Mouse (Mus musculus) CH12.LX (cell line): ENCODE data around the gene Smim14.

Experiments used
- CTCF ChIP-seq, 2 experiments: IDR thresholded peaks in 1 of 2; conservative IDR thresholded peaks in 1 of 2; 2 replicates each; pipeline ENCODE4 v1.5.1; 2011 to 2012; ENCODE audit warnings: low read depth in 2 of 2, low read length in 2 of 2, improper control_type of control experiment in 1 of 2, inconsistent platforms in 1 of 2, mild to moderate bottlenecking in 1 of 2, moderate library complexity in 1 of 2
- EP300 ChIP-seq: IDR thresholded peaks from 2 replicates; pipeline ENCODE4 v1.6.1; 2011; ENCODE audit warnings: low read length, improper control_type of control experiment
- GABPA ChIP-seq: IDR thresholded peaks from 2 replicates; pipeline ENCODE4 v1.6.1; 2012; ENCODE audit warnings: low read depth, low read length, improper control_type of control experiment, inconsistent platforms; ENCODE audit not compliant: insufficient replicate concordance
- JUN ChIP-seq: IDR thresholded peaks from 2 replicates; pipeline ENCODE4 v1.6.1; 2011; ENCODE audit warnings: low read depth, mild to moderate bottlenecking, low read length, improper control_type of control experiment, moderate library complexity; ENCODE audit not compliant: insufficient read depth
- JUND ChIP-seq: conservative IDR thresholded peaks from 2 replicates; pipeline ENCODE4 v1.6.1; 2011; ENCODE audit warnings: low read depth, low read length, improper control_type of control experiment
- MEF2A ChIP-seq: IDR thresholded peaks from 2 replicates; pipeline ENCODE4 v1.6.1; 2014; ENCODE audit warnings: low read depth, mild to moderate bottlenecking, inconsistent platforms, low read length, improper control_type of control experiment, borderline replicate concordance
- MXI1 ChIP-seq: IDR thresholded peaks from 2 replicates; pipeline ENCODE4 v1.6.1; 2011; ENCODE audit warnings: mild to moderate bottlenecking, low read depth, low read length, improper control_type of control experiment
- NELFE ChIP-seq: IDR thresholded peaks from 2 replicates; pipeline ENCODE4 v1.6.1; 2011; ENCODE audit warnings: low read depth, low read length, improper control_type of control experiment
- POLR2A ChIP-seq: IDR thresholded peaks from 2 replicates; pipeline ENCODE4 v1.6.1; 2011; ENCODE audit warnings: low read depth, mild to moderate bottlenecking, improper control_type of control experiment, low read length
- SIN3A ChIP-seq: IDR thresholded peaks from 2 replicates; pipeline ENCODE4 v1.6.1; 2012; ENCODE audit warnings: low read length, improper control_type of control experiment, inconsistent platforms
- SMC3 ChIP-seq: IDR thresholded peaks from 2 replicates; pipeline ENCODE4 v1.6.1; 2011; ENCODE audit warnings: low read depth, low read length, improper control_type of control experiment
- TCF12 ChIP-seq: IDR thresholded peaks from 2 replicates; pipeline ENCODE4 v1.6.1; 2014; ENCODE audit warnings: low read depth, mild to moderate bottlenecking, inconsistent platforms, low read length, improper control_type of control experiment
- ZMIZ1 ChIP-seq: IDR thresholded peaks from 2 replicates; pipeline ENCODE4 v1.6.1; 2012; ENCODE audit warnings: low read depth, mild to moderate bottlenecking, inconsistent platforms, low read length, improper control_type of control experiment
- ZNF384 ChIP-seq: IDR thresholded peaks from 2 replicates; pipeline ENCODE4 v1.6.1; 2012; ENCODE audit warnings: low read depth, low read length, improper control_type of control experiment, inconsistent platforms

DNA sequence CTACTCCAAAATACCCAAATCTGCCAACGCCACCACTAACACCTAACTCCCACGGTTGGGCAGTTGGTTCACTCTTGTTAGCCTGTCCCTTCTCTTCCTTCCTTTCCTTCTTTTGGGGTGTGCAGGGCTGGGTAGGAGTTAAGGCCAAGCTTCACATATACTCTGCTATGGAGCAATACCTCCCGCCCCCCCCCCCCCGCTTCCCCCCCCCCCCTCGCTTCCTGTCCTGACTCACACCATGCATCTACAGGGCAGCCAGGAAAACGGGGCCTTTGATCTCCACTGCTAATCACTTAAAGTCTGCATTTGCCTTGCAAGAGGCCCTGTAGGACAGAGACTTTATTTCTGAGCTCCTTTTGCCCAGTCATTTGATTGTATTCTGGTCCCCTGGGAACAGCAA lies 92.0 kb downstream of the Smim14 start:
- no peak for TF ChIP-seq MEF2A
- no peak for TF ChIP-seq EP300
- no peak for TF ChIP-seq ZMIZ1
- no peak for TF ChIP-seq JUN
- TF ChIP-seq CTCF (conservative IDR thresholded peaks at IDR 0.05 in 1 of 2, IDR thresholded peaks at IDR 0.05 in 1 of 2; ENCODE audit: low read depth in 2 of 2, low read length in 2 of 2): no peak
- TF ChIP-seq TCF12: no peak
- no peak for TF ChIP-seq POLR2A
- no peak for TF ChIP-seq GABPA
- TF ChIP-seq ZNF384: no peak
- TF ChIP-seq NELFE: no peak
- TF ChIP-seq MXI1: no peak
- no peak for TF ChIP-seq SMC3
- TF ChIP-seq JUND: no peak
- TF ChIP-seq SIN3A: no peak
